Mouse (Mus musculus): ENCODE data around the gene Bin2.

Bin2 gene

DNA sequence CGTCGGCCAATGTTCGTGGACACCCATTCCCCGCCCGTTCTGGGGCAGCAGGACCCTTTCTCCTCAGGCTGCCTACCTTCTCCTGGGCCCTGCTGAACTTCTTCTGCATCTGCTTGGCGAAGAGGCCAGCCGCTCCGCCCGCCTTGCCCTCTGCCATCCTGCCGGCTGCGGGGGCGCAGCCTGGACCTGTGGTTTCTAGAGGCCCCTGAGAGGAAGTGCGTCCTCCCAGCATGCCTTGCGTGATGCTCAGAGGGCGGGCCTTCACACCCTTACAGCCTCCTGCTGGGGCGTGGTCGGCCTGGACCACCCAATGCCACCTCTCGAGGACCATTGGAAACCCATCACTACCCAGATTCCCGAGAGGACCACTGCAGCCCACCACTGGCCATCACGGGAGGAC is at the start of gene Bin2:
Gene Bin2, minus strand, starts transcription at position 217 of the 400 bp plus-strand sequence.
- peak in 1 of 2 experiments; percentile 45 for DNase-seq

DNA sequence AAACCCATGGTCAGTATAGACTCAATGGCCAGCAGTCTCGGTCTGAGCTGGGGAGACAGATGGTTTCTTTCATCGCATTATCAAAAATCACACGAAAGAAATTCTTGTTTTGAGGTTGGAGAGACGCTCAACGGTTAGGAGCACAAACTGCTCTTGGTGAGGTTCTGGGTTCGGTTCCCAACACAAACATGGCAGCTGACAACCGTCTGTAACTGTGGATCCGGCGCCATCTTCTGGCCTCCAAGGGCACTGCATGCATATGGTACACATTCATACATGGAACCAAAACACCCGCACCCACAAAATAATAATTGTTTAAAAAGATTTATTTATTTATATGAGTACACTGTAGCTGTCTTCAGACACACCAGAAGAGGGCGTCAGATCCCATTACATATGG is 49.2 kb upstream of the Bin2 start:
- DNase-seq, result peak in 1 of 2 experiments; percentile 41

DNA sequence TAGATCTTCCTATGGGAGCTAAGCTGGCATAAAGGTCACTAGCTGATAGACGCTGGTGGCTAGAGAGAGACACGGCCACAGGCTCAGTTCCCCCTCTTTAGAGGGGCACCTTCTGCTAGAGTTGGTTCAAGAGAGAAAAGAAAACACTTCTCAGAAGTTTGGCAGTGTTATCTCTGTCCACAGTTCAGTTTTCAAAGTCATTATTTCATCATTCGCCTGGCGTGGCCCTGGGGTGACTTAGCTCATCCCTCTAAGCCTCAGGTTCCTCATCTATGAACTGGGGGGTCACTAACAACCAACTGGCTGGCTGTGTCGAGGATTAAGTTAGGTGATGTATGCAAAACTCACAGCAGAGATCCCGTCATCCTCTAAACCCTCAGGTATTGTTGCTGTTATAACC is 48.6 kb upstream of the Bin2 start:
- no peak for DNase-seq

DNA sequence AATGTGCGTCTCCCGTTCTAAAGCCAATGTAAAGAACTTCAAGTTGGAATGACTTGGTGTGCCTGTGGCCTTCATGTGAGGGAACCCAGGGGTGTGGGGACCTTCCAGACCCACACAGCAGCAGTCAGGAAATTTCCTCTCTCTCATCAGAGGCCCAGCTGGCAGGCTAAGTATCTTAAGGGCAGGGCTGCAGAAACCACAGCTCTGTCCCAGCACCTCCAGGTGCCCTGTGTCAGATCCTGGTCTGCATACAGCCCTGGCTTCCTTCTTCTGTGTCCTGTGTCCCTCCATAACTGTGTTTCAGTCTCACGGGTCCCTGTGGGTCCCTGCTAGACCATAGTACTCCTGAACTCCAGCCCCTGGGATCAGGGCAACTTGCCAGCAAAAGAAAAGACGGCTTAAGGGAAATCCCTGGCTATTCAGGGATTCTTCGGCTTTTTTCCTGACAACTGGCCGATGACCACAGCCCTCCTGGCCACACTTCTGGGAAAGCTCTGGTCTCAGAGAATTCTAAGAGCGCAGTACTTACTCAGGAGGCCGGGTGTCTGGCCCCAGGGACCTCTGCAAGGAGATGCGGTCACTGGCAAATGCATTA is 46.1 kb upstream of the Bin2 start:
- peak; percentile 29 to 54 for DNase-seq

DNA sequence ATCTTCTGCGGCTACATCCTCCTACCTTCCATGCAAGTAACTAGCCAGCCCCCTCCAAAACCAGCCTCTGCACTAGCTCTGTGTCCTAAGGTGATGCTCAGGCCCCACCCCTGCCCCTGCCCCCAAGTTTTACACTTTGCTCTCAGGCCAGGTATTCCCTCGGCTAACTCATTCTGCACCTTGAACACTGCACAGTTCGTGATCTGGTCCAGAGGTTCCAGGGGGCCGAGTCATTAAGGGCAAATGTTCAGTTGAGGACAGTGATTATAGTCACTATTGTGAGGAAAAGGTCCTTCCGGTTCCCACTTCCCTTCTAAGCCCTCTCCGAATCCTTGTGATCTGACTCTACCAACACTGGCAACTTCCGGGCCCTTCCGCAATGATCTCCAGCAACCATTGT is 45.1 kb upstream of the Bin2 start:
- DNase-seq, result peak; percentile 17 to 39

DNA sequence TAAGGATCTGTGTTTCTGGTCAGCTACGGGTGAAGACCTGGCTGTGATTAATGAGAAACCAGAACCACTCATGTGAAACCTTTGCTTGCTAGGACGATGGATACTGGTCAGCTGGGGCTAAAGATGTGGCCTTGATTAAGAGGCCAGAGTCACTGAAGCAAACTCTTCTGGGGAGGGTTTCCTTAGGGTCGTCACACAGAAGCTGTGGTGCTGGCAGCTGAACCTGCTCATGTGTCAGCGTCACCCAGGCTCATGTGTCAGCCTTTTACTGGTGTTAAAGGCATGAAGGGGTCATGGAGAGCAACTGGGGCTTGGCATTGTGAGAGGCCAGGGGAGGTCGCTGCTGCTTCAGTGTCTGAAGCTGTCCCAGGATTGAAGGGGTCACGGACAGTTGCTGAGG is 41.5 kb upstream of the Bin2 start:
- DNase-seq, result peak; percentile 63 to 75

DNA sequence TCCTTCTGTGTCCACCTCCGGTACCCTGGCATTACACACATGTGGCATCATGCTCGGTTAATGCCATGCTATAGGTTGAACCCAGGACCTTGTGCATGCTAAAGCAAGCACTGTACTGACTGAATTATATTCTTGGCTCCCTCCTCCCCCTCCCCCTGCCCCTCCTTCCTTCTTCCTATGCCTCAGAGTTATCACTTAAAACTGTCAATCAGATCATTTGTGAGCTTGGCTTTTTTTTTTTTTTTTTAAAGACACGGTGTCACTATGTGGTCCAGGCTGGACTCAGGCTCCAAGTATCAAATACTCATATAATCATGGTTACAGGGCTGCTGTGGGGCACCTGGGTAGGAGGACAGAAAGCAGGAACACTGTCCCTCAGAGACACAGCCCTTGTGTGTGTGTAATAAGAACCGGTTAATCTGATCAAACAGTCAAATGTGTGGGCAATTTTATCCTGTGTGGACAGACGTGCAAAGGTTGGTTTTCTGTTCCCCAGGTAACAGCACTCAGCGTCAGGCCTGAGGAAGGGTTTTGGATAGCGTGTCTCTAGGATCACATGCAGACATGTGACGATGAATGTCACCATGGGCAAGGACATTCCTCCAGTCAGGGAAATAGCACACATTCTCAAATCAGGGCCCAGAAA is 39.2 kb upstream of the Bin2 start:
- no peak for DNase-seq

DNA sequence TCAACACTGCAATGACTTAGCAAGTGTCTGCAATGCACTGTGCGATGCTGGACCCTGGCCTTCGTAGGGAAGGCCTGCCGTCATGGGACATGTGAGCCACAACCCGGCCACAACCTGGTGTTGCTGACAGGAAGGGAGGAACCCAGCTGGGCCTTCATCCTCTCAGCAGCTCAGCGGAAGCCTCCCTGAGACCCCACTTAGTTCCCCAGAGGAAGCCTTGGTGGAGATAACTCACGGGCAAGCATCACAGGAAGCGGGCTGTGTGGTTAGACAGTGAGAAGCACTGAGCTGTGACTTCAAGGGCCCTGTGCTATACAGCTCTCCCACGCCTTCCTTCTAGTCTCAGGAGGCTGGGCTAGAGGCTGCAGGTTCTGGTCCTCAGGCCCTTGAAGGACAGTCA is 36.9 kb upstream of the Bin2 start:
- DNase-seq, result no peak

DNA sequence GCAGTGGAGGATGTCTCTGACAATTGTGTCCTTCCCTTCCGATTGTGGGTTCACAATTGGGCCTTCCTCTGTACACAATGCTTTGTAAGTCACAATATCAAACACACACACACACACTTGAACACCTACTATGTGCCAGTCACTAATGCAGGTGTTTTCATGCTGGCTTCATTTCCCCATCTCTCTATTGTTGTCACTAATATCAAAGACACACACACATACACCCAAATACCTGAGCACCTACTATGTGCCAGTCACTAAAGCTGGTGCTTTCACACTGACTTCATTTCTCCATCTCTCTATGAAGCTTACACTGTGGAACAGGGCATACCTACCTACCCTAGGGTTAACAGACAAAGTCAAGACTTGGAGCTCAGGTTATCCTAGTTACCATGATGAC is 36.0 kb upstream of the Bin2 start:
- no peak for DNase-seq

DNA sequence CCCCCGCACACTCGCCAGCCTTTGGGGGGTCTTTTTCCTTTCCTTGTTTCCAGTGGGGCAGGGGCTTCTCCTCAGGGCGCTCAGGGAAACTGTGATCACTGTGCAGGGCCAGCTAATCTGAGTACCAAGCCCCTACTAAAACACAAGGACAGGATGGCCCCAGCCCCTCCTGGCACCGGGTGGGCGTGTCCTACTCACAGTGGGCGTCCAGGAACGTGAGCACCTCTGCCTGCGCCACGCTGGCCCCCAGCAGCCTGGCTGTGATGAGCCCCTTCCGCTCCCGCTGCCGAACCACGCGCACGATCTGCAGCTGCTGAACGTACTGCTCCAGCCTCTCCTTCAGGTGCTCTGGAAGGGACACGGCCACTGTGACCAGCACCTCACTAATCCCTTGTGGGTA is 34.6 kb upstream of the Bin2 start:
- no peak for DNase-seq

DNA sequence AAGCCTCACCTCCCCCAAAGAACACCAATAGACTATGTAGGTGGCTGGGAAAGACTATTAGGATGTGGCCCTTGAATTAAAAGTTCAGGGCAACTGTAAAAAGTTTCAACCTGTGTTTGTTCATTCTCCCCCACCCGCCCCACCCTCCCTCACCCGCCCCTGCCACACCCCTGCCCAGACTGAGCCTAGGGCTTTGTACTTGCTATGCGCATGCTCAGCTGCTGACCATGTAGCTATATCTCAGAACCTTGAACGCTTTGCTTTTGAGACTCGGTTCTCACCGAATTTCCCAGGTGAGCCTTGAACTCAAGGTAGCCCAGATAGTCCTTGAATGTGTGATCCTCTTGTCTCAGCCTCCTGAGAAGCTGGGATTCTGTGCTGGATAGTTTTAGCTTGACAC is 32.5 kb upstream of the Bin2 start:
- no peak for DNase-seq

DNA sequence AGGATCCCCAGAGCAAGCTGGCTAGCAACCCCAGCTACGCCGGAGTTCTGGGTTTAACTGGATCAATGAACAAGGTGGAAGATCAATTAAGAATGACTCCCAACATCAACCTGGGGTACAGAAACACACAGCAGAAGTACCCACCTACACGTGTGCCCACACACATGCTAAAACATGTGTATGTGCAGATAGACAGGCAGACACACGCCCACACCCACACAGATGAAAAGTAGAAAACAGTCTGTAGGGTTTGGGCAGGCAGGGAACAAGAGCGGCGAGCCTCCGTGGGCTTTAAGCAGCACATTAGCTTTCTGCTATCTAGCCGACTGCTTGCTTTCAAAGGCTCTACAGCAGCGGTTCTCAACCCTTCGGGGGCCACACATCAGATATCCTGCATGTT is 31.8 kb upstream of the Bin2 start:
- no peak for DNase-seq

DNA sequence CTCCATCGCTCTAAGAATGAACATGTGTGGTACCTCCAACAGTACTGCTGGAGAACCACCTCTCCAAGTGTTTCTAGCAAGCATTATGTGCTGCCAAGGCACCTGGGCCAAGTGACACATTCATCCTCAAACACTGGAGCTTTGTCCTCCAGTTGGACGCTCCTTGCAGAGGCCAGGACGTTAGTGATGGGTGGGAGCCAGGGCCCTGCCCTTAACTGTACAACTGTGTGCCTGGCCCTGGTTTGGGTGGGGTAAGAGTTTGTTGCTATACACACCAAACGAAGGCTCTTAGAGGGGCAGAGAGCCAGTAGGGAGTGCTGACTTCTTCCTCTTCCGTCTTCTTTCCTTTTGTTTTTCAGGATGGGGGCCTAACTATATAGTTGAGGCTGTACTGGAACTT is 31.1 kb upstream of the Bin2 start:
- DNase-seq, result no peak

DNA sequence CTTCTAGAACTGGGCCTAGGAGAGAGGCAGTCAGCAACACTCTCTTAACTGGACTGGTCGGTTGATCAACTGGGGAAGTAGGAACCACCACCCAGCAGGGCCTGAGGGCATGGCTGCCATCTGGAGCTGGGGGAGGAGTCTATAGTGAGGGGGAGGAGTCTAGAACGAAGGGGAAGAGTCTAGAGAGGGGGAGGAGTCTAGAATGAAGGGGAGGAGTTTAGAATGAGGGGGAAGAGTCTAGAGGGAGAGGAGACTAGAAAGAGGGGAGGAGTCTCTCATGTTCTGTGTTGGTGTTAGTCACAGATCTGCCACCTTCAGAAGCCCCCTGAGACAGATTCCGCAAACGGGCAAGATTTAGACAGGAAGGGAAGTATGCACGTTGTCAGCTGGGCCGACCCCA is 30.0 kb upstream of the Bin2 start:
- DNase-seq, result no peak

DNA sequence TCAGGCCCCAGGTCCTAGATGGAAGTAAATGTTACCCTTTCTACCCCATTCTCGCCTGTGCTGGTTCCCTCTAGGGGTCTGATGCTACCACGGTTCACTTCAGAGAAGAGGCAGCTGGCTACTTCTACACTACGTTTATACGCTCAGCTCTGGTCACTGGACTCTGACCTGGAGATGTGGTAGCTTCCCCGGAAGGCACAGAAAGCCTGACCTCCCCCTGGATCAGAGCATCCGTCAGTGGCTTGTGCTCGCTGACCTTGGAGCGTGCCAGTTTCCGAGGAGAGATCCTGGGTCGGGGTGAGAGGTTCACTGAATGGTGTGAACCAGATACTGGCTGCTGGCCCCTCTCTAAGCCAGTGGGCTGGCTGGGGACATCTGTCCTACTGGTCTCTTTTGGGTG is 28.7 kb upstream of the Bin2 start:
- peak; percentile 46 to 50 for DNase-seq

DNA sequence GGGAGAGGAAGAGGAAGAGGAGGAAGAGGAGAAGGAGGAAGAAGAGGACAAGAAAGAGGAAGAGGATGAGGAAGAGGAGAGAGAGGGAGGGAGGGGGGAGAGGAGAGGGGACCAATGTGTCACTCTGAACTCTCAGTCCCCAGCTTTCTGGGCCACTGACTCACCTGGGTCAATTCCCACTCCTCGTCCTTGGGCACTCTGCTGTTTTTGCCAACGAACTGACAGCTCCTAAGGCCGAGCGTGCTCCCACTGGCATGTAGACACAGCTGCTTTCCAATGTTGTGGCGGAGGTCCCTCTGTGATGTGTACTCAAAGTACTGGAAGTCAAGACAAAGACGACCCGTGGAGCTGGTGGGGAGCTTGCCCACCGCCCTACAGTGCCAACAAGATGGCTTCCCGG is 25.1 kb upstream of the Bin2 start:
- no peak for DNase-seq

DNA sequence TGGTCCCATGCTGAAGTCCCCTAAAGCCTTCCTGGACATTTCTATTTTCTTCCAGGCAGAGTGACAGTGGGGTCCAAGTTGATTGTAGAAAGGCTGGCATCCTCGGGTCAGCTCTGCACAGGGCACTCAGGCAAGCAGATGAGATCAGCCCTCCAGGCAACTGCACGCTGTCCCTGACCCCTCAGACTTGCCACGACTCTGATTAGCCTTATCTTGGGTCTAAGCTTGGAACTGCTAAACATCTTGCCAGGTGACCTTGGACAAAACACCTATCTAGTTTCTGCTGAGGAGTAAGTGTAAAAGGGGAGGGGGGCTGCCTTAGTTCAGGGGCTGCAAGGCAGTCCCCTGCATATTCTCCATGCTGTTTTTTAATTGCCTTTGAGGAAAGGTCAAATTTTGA is 22.6 kb upstream of the Bin2 start:
- no peak for DNase-seq

DNA sequence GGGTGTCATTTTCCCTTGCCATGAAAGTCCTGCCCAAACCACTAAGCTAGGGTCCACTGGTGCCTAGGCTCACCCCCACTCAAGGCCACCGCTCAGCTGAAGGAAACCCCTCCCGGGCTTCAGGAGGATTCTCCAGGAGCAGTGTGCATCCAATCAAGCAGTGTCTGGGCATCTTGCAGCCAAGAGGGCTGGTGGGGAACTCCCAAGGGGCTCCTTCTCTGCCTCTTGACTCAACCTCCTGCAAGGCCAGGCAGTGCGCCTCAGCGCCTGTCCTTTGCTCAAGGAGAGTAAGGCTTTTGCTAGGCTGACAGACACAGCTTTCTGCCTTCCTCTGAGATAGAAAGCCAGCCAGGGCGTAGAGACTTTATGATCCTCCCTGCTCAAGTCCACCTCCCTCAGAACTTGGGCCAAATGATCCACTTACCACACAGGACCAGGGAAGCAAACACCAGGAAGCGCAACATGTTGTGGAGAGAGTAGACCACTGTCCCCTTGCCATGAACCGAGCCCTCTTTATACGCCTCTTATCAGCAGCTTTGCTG is 18.1 kb upstream of the Bin2 start, which contains the start of gene Cela1:
Gene Cela1, minus strand, starts transcription at position 492 of the 542 bp plus-strand sequence.
- no peak for DNase-seq

DNA sequence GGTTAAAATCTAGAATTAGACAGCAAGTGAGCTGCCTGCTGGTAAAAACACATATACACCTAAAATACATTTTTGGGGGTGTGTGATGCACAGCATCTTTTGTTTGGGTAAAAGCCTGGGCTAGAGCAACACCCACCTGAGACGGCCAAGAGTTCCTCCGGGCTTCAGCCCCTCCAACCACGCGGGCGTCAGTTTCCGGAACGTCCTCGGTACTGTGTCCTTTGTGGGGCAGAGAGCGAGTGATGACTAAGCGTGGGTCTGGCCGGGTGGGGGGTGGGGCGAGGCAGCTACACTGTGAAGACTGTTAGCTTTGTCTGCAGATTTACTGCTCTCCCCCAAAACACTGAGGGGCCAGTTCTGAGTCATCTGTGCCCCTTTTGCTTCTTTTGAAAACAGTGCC is 17.6 kb upstream of the Bin2 start:
- no peak for DNase-seq

DNA sequence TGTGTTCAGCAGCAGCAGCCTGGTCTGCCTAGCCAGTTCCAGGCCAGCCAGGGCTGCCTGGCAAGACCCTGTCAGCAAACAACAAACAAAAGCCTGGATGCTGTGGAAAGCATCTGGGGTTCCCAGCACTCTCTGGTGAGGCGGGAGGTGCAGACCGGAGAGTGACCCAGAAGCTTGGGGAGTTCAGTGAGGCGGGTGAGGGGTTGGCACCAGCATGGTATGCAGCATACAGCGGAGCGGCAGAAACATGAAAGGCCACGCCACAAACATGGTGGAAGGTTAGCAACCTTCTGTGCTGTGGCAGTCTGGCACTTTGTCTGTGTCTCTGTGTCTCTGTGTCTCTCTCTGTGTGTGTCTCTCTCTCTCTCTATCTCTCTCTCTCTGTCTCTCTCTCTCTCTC is 17.1 kb upstream of the Bin2 start:
- DNase-seq, result no peak

DNA sequence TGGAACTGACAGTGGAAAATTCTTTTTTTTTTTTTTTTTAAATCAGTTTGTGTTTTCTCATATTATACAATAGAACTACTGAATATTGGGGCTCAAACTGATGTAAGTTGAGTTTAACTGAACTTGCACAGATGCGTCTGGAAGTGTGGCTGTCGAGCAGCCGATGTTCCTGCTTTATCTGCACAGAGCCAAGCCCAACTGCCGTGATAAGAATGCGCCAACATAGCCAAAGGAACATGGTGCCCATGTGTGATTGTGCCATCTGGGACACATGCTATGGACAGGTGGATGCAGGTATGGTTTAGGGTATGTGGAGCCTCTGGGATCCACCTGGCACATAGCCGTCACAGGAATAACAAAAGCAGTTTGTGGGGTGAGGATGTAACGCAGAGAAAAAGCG is 16.5 kb upstream of the Bin2 start:
- DNase-seq, result no peak

DNA sequence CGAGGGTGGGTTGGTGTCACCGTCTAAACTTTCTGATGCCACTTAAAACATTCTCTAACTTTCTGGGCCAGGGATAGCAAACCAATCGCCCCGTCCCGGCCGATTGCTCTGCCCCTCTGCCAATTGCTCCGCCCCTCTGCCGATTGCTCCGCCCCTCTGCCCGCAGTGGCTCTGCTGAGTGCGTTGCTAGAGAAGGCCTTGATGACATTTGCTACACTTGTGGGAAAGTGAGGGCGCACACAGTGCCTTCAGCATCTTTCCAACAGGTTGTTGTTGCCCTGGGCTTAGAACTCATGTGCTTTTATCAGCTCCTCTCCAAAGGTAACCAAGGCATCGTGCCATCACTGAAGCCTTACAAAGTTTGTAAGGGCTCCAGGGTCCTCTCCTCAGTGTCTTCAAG is 15.9 kb upstream of the Bin2 start:
- DNase-seq, result no peak

DNA sequence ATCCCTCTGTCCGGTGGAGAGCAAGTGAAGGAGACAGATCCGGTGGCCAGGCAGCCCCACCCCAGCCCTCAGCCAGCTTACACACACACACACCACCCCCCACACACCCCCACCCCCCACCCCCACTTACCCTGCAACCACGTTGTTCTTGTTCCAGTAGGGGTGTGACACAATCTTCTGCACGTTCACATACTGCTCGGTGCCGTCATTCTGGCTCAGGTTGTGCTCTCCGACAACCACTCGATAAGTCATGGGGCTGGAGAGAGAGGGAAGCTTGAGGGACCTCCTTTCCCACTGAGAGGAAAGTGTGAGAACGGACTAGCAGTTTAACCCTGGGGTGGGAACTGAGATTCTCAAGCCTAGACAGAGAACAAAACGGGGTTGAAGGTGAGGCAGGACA is 15.1 kb upstream of the Bin2 start:
- no peak for DNase-seq

DNA sequence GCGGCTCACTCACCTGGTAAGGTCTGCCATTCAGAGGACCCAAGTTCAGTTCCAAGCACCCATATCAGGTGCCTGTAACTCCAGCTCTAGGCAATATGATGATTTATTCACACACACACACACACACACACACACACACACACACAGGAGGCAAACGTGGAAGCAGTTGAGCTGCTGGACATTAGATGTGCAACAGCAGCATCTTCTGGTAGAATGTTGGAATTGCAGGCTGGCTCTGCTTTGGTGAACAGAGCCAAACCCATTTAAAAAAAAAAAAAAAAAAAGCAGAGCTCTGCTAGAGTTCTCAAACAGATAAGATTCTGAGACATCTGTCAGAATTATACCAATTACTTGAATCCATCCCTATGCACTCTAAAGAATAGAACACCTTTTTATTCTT is 13.7 kb upstream of the Bin2 start:
- peak; percentile 87 to 92 for DNase-seq

DNA sequence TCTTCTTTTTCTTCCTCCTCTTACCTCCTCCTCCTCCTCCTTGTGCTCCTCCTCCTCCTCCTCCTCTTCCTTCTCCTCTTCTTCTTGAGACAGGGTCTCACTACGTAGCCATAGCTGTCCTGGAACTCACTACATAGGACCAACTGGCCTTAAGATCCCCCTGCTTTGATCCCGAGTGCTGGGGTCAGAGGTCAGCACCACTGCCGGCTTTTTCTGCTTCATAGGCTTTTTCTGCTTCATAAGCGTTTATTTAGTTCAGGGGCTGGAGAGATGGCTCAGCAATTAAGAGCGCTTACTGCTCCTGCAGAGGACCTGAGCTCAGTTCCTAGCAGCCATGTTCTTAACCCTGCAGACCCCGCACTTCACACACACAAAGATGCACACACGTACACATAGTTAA is 12.4 kb upstream of the Bin2 start:
- peak; percentile 66 to 78 for DNase-seq
